8 mouse cellular contexts compared by ENCODE assay signal in genomic region chr5:104115118-104115517, GRCm38 (mm10). TPM values are rescaled to one million over a fixed set of nuclear protein-coding genes. Genes with fewer than 3 reads are reported as not detected.
DNase-seq lines count a peak whose midpoint lies in the region; ATAC-seq and TF ChIP-seq lines count a peak whose summit lies in the region.

No protein-coding gene starts in this region.

- H3K4me3 ChIP-seq in cortical plate, adult 2 months (ENCODE audit: insufficient read depth, low read length), result no peak overlapping the region
- H3K4me3 ChIP-seq in heart, embryonic 11.5 days (ENCODE audit: low read depth, low read length), result no peak overlapping the region
- no peak overlapping the region for H3K4me3 ChIP-seq in kidney, embryonic 14.5 days (ENCODE audit: low read length)
- no peak overlapping the region for H3K4me3 ChIP-seq in lung, postnatal 0 days (ENCODE audit: low read depth, low read length)

- peak; percentile 30 for DNase-seq in layer of hippocampus, adult 9-11 months
- DNase-seq in layer of hippocampus, adult 9-10 months (ENCODE audit: low spot score), result no peak
- DNase-seq in lung, postnatal 0 days (ENCODE audit: low spot score), result peak; percentile 89
- DNase-seq in embryo, embryonic 11 days, result no peak
- no peak for DNase-seq in spleen, postnatal 4 days (ENCODE audit: low spot score in 2 of 2)

- no peaks in the 10 kb centered on the region for H3K36me3 ChIP-seq in heart, embryonic 11.5 days (ENCODE audit: control insufficient read depth, insufficient read depth, low read length)
- H3K36me3 ChIP-seq in kidney, embryonic 14.5 days (ENCODE audit: control insufficient read depth, insufficient read depth, low read length), result no peaks in the 10 kb centered on the region
- no peaks in the 10 kb centered on the region for H3K36me3 ChIP-seq in lung, postnatal 0 days (ENCODE audit: insufficient read depth, low read length)

- no peak for TF ChIP-seq CTCF in cortical plate, adult 2 months (IDR thresholded peaks at IDR 0.05; ENCODE audit: extremely low read depth, insufficient read depth, low read length)
- TF ChIP-seq CTCF in lung, postnatal 0 days (IDR thresholded peaks at IDR 0.05), result no peak

- no peaks in the 10 kb centered on the region for H3K9me3 ChIP-seq in heart, embryonic 11.5 days (replicated peaks; ENCODE audit: control insufficient read depth, low read length)
- H3K9me3 ChIP-seq in kidney, embryonic 14.5 days (ENCODE audit: control insufficient read depth, low read length), result no peaks in the 10 kb centered on the region
- no peaks in the 10 kb centered on the region for H3K9me3 ChIP-seq in lung, postnatal 0 days (ENCODE audit: low read length)

- TF ChIP-seq POLR2A in cortical plate, adult 2 months (IDR thresholded peaks at IDR 0.05; ENCODE audit: extremely low read depth, insufficient read depth, low read length), result no peak

- WGBS in heart, embryonic 11.5 days (ENCODE audit: insufficient replicate concordance), result 45% methylated on average over 14 of the region's 14 CpGs
- 65% methylated on average over 14 of the region's 14 CpGs for WGBS in kidney, embryonic 14.5 days
- 18% methylated on average over 14 of the region's 14 CpGs for WGBS in lung, postnatal 0 days

- TF ChIP-seq EP300 in lung, postnatal 0 days (IDR thresholded peaks at IDR 0.05), result peak; percentile 95

- peak overlapping the region; percentile 56 for H3K27ac ChIP-seq in cortical plate, adult 2 months (ENCODE audit: insufficient read depth, low read length)
- H3K27ac ChIP-seq in heart, embryonic 11.5 days (ENCODE audit: low read depth, low read length), result peak overlapping the region; percentile 42; the same call in 1 of the 2 replicates
- peak overlapping the region; percentile 83; the same call in 1 of the 2 replicates for H3K27ac ChIP-seq in kidney, embryonic 14.5 days (ENCODE audit: low read depth, low read length)
- peak overlapping the region; percentile 90 for H3K27ac ChIP-seq in lung, postnatal 0 days (ENCODE audit: low read length)

- no peaks in the 10 kb centered on the region for H3K27me3 ChIP-seq in heart, embryonic 11.5 days (ENCODE audit: control insufficient read depth, insufficient read depth, low read length)
- H3K27me3 ChIP-seq in kidney, embryonic 14.5 days (ENCODE audit: control insufficient read depth, insufficient read depth, low read length), result no peaks in the 10 kb centered on the region
- no peaks in the 10 kb centered on the region for H3K27me3 ChIP-seq in lung, postnatal 0 days (replicated peaks; ENCODE audit: insufficient read depth, low read length)

- no peaks in the 10 kb centered on the region; the same call in 1 of the 2 replicates for H3K4me1 ChIP-seq in cortical plate, adult 2 months (ENCODE audit: control insufficient read depth, insufficient read depth, low read length)
- H3K4me1 ChIP-seq in heart, embryonic 11.5 days (ENCODE audit: control insufficient read depth, insufficient read depth, low read length), result peaks cover 24% of the 10 kb centered on the region
- peaks cover 25% of the 10 kb centered on the region for H3K4me1 ChIP-seq in kidney, embryonic 14.5 days (ENCODE audit: control insufficient read depth, insufficient read depth, low read length)
- peaks cover 9% of the 10 kb centered on the region; the same call in 1 of the 2 replicates for H3K4me1 ChIP-seq in lung, postnatal 0 days (ENCODE audit: insufficient read depth, low read depth, low read length)

- ATAC-seq in heart, embryonic 11.5 days (replicated peaks; ENCODE audit: insufficient number of reproducible peaks, low FRiP score, low TSS enrichment), result peak; percentile 78
- 0 out of 2 replicates have a peak, but pooled peaks have one; percentile 18 for ATAC-seq in kidney, embryonic 14.5 days (ENCODE audit: low FRiP score, low TSS enrichment)
- ATAC-seq in lung, postnatal 0 days, result peak; percentile 80

- H3K9ac ChIP-seq in heart, embryonic 11.5 days (ENCODE audit: low read depth, low read length), result no peak overlapping the region
- H3K9ac ChIP-seq in kidney, embryonic 14.5 days (ENCODE audit: low read depth, low read length), result no peak overlapping the region
- H3K9ac ChIP-seq in lung, postnatal 0 days (replicated peaks; ENCODE audit: low read depth), result no peak overlapping the region

- H3K4me2 ChIP-seq in heart, embryonic 11.5 days, result no peak overlapping the region
- H3K4me2 ChIP-seq in kidney, embryonic 14.5 days (replicated peaks; ENCODE audit: low read depth, low read length), result no peak overlapping the region
- peak overlapping the region; percentile 56 for H3K4me2 ChIP-seq in lung, postnatal 0 days (replicated peaks; ENCODE audit: low read depth, low read length)

RNA-seq across cellular contexts. Expression of gene Sparcl1, which starts 1.6 kb away (rescaled TPM):
- 1,820 and 1,861 TPM in 2 replicates for polyA plus RNA-seq in cortical plate, adult 2 months (2012; rRNA removed)
- polyA plus RNA-seq in heart, embryonic 11.5 days (2014; fragmentation: Nextera tagmentation; extraction: Ambion mirVana), result 18.2 and 21.8 TPM in 2 replicates
- polyA plus RNA-seq in kidney, embryonic 14.5 days (2014; fragmentation: Nextera tagmentation; extraction: Ambion mirVana), result 33.5 and 36.1 TPM in 2 replicates
- polyA plus RNA-seq in lung, postnatal 0 days (2015; fragmentation: Nextera tagmentation; extraction: Ambion mirVana), result 285 and 301 TPM in 2 replicates

RNA-seq across cellular contexts. Expression of gene Gm17660, which starts 37.7 kb away (rescaled TPM):
- polyA plus RNA-seq in cortical plate, adult 2 months (2012; rRNA removed), result 0.25 TPM in 1 of 2 replicates, not detected in the other
- polyA plus RNA-seq in heart, embryonic 11.5 days (2014; fragmentation: Nextera tagmentation; extraction: Ambion mirVana), result not detected in 2 replicates
- not detected in 2 replicates for polyA plus RNA-seq in kidney, embryonic 14.5 days (2014; fragmentation: Nextera tagmentation; extraction: Ambion mirVana)
- not detected in 2 replicates for polyA plus RNA-seq in lung, postnatal 0 days (2015; fragmentation: Nextera tagmentation; extraction: Ambion mirVana)

RNA-seq across cellular contexts. Expression of gene Dspp, which starts 55.4 kb away (rescaled TPM):
- polyA plus RNA-seq in cortical plate, adult 2 months (2012; rRNA removed), result 0.02 TPM in 1 of 2 replicates, not detected in the other
- polyA plus RNA-seq in heart, embryonic 11.5 days (2014; fragmentation: Nextera tagmentation; extraction: Ambion mirVana), result not detected in 2 replicates
- polyA plus RNA-seq in kidney, embryonic 14.5 days (2014; fragmentation: Nextera tagmentation; extraction: Ambion mirVana), result not detected in 2 replicates
- 0.02 TPM in 1 of 2 replicates, not detected in the other for polyA plus RNA-seq in lung, postnatal 0 days (2015; fragmentation: Nextera tagmentation; extraction: Ambion mirVana)

Comparison
In these comparisons a context has a peak if more than half of its experiments do, and no peak if none do; other contexts are left out.
1. DNase-seq: peak in layer of hippocampus, adult 9-11 months (single experiment) and lung, postnatal 0 days (single experiment); none in layer of hippocampus, adult 9-10 months (single experiment), embryo, embryonic 11 days (single experiment) and spleen, postnatal 4 days (0 of 2).
2. ATAC-seq: peak in every context shown above with its lines; median percentile 80 in lung, postnatal 0 days; 78 in heart, embryonic 11.5 days; 18 in kidney, embryonic 14.5 days.
3. Peak in every context shown above with its lines, with median percentiles within 50 percentile points of each other: H3K27ac ChIP-seq.